Mouse (Mus musculus) MEL (cell line): Measurements from ENCODE around the gene Ric8b.

Source experiments
- CHD1 ChIP-seq: IDR thresholded peaks from 2 replicates; pipeline ENCODE4 v1.6.1; 2012; ENCODE audit warnings: low read depth, mild to moderate bottlenecking, inconsistent platforms, low read length, improper control_type of control experiment
- CTCF ChIP-seq, 3 experiments: IDR thresholded peaks in 2 of 3; conservative IDR thresholded peaks in 1 of 3; 2 replicates each; pipeline ENCODE4 v1.5.1; 2011 to 2012; ENCODE audit warnings: low read length in 3 of 3, low read depth in 2 of 3, mild to moderate bottlenecking in 2 of 3, improper control_type of control experiment in 1 of 3, inconsistent platforms in 1 of 3, mixed read lengths in 1 of 3, moderate library complexity in 1 of 3; ENCODE audit not compliant: control insufficient read depth in 1 of 3, insufficient read depth in 1 of 3, poor library complexity in 1 of 3, severe bottlenecking in 1 of 3
- E2F4 ChIP-seq: IDR thresholded peaks from 2 replicates; pipeline ENCODE4 v1.6.1; 2011; ENCODE audit warnings: low read depth, low read length, improper control_type of control experiment, borderline replicate concordance
- ELF1 ChIP-seq: IDR thresholded peaks from 2 replicates; pipeline ENCODE4 v1.6.1; 2014; ENCODE audit warnings: low read depth, mild to moderate bottlenecking, inconsistent platforms, low read length, improper control_type of control experiment, moderate library complexity
- EP300 ChIP-seq, 2 experiments: IDR thresholded peaks; 2 replicates each; pipeline ENCODE4 v1.6.1; 2011; ENCODE audit warnings: improper control_type of control experiment in 2 of 2, low read length in 2 of 2, low read depth in 1 of 2, mild to moderate bottlenecking in 1 of 2
- GATA1 ChIP-seq: IDR thresholded peaks from 2 replicates; pipeline ENCODE4 v1.6.1; 2011; ENCODE audit warnings: low read depth, low read length, improper control_type of control experiment
- HCFC1 ChIP-seq: IDR thresholded peaks from 2 replicates; pipeline ENCODE4 v1.6.1; 2012; ENCODE audit warnings: low read depth, mild to moderate bottlenecking, inconsistent platforms, low read length, improper control_type of control experiment, moderate library complexity
- MYC ChIP-seq: IDR thresholded peaks from 2 replicates; pipeline ENCODE4 v1.6.1; 2011; ENCODE audit warnings: low read depth, mild to moderate bottlenecking, low read length, improper control_type of control experiment, moderate library complexity
- NELFE ChIP-seq: IDR thresholded peaks from 2 replicates; pipeline ENCODE4 v1.6.1; 2011; ENCODE audit warnings: low read depth, low read length, improper control_type of control experiment
- POLR2A ChIP-seq, 2 experiments: IDR thresholded peaks; 2 replicates each; pipeline ENCODE4 v1.6.1; 2011 to 2012; ENCODE audit warnings: low read length in 2 of 2, mild to moderate bottlenecking in 2 of 2, control low read depth in 1 of 2, improper control_type of control experiment in 1 of 2, low read depth in 1 of 2, moderate library complexity in 1 of 2; ENCODE audit not compliant: control insufficient read depth in 1 of 2, insufficient read depth in 1 of 2, poor library complexity in 1 of 2
- RAD21 ChIP-seq: IDR thresholded peaks from 2 replicates; pipeline ENCODE4 v1.6.1; 2011; ENCODE audit warnings: mild to moderate bottlenecking, low read depth, low read length, improper control_type of control experiment
- SMC3 ChIP-seq: IDR thresholded peaks from 2 replicates; pipeline ENCODE4 v1.6.1; 2011; ENCODE audit warnings: low read depth, low read length, improper control_type of control experiment

GRCm38 (mm10) chr10:84871285-84871684 is 46.1 kb upstream of the Ric8b start:
- TF ChIP-seq CTCF (IDR thresholded peaks at IDR 0.05 in 2 of 3, conservative IDR thresholded peaks at IDR 0.05 in 1 of 3; ENCODE audit: control insufficient read depth in 1 of 3, insufficient read depth in 1 of 3, low read depth in 2 of 3, low read length in 3 of 3, poor library complexity in 1 of 3, severe bottlenecking in 1 of 3) (no peak), RAD21 (no peak), HCFC1 (no peak), EP300 (IDR thresholded peaks at IDR 0.05; ENCODE audit: low read depth in 1 of 2, low read length in 2 of 2) (no peak), E2F4 (no peak), SMC3 (no peak), GATA1 (no peak), NELFE (no peak), MYC (no peak), POLR2A (IDR thresholded peaks at IDR 0.05; ENCODE audit: control insufficient read depth in 1 of 2, insufficient read depth in 1 of 2, low read depth in 1 of 2, low read length in 2 of 2, poor library complexity in 1 of 2) (no peak), CHD1 (no peak), ELF1 (no peak)
